Mouse (Mus musculus) hindbrain, embryonic 15.5 days (tissue): Measurements from ENCODE around the gene Tnfrsf13c. TPM values are rescaled to one million over a fixed set of nuclear protein-coding genes. Genes with fewer than 3 reads are reported as not detected.

Experiments used
- ATAC-seq: fragments of 200-750 bp; cut with Nextera tagmentation; 2 replicates; pipeline ENCODE4 v1.8.0; 2017; ENCODE audit warnings: low read depth, moderate number of reproducible peaks, moderate TSS enrichment; ENCODE audit not compliant: low FRiP score
- H3K27ac ChIP-seq: fragments of 300-500 bp; sonication (generic); replicated peaks from 2 replicates; pipeline ENCODE4 v1.5.1; 2015; ENCODE audit warnings: mild to moderate bottlenecking, inconsistent platforms
- H3K27me3 ChIP-seq: fragments of 300-500 bp; sonication (generic); 2 replicates; pipeline ENCODE4 v1.6.1; 2015; ENCODE audit warnings: control low read depth, inconsistent platforms
- H3K36me3 ChIP-seq: fragments of 300-500 bp; sonication (generic); 2 replicates; pipeline ENCODE4 v1.6.1; 2015; ENCODE audit warnings: control low read depth, inconsistent platforms
- H3K4me1 ChIP-seq: fragments of 300-500 bp; sonication (generic); replicated peaks from 2 replicates; pipeline ENCODE4 v1.6.1; 2015; ENCODE audit warnings: control low read depth, inconsistent platforms
- H3K4me2 ChIP-seq: fragments of 300-500 bp; sonication (generic); 2 replicates; pipeline ENCODE4 v1.6.1; 2015; ENCODE audit warnings: moderate library complexity, mild to moderate bottlenecking, inconsistent platforms
- H3K4me3 ChIP-seq: fragments of 300-500 bp; sonication (generic); 2 replicates; pipeline ENCODE4 v1.5.1; 2015; ENCODE audit warnings: mild to moderate bottlenecking, inconsistent platforms
- H3K9ac ChIP-seq: fragments of 300-500 bp; sonication (generic); 2 replicates; pipeline ENCODE4 v1.6.1; 2015; ENCODE audit warnings: inconsistent platforms
- H3K9me3 ChIP-seq: fragments of 300-500 bp; sonication (generic); 2 replicates; pipeline ENCODE4 v1.6.1; 2016; ENCODE audit warnings: control low read depth, inconsistent platforms
- WGBS: fragments of 180-500 bp; shearing (Covaris S2); methylation state at CpG from one replicate; pipeline ENCODE4 v1.1.7; 2015; 5-methylcytosine and 5-hydroxymethylcytosine counted together
- polyA plus RNA-seq: library from polyadenylated mRNA; unstranded; fragments of >200 nt; fragmentation: Nextera tagmentation; extraction: Ambion mirVana; gene quantifications from 2 replicates; pipeline ENCODE4 v1.2.1, GENCODE M21; 2015

The Tnfrsf13c gene
- polyA plus RNA-seq, 1 experiment from 2014 or later, result 0.69 TPM

- ATAC-seq, result peak; percentile 65
- peak overlapping the region; percentile 47 for H3K4me3 ChIP-seq
- H3K36me3 ChIP-seq, result no peaks in the 10 kb centered on the region
- WGBS, result under 1% methylated on average over 85 of the region's 112 CpGs
- H3K4me2 ChIP-seq, result peak overlapping the region; percentile 77
- H3K9me3 ChIP-seq, result no peaks in the 10 kb centered on the region
- peaks cover 40% of the 10 kb centered on the region for H3K4me1 ChIP-seq
- peak overlapping the region; percentile 39 for H3K9ac ChIP-seq
- no peak overlapping the region for H3K27ac ChIP-seq
- H3K27me3 ChIP-seq, result peaks cover 79% of the 10 kb centered on the region
These were observed 12.0 kb downstream of the Tnfrsf13c start for GRCm38 (mm10) chr15:82211911-82212751.

- H3K27me3 ChIP-seq, result peaks cover 83% of the 10 kb centered on the region
- no peak for ATAC-seq
- H3K4me3 ChIP-seq, result peak overlapping the region; percentile 47
- no peak overlapping the region for H3K27ac ChIP-seq
- no peaks in the 10 kb centered on the region for H3K9me3 ChIP-seq
- no peak overlapping the region for H3K9ac ChIP-seq
- WGBS, result 4% methylated on average over 11 of the region's 11 CpGs
- peaks cover 40% of the 10 kb centered on the region for H3K4me1 ChIP-seq
- peak overlapping the region; percentile 77 for H3K4me2 ChIP-seq
- H3K36me3 ChIP-seq, result no peaks in the 10 kb centered on the region
These were observed 12.9 kb downstream of the Tnfrsf13c start for GRCm38 (mm10) chr15:82211281-82211680.

GRCm38 (mm10) chr15:82210801-82211200 is 13.4 kb downstream of the Tnfrsf13c start:
- Histone ChIP-seq H3K4me1 (peaks cover 40% of the 10 kb centered on the region), H3K9ac (no peak overlapping the region), H3K4me3 (peak overlapping the region; percentile 47), H3K27ac (no peak overlapping the region), H3K27me3 (peaks cover 83% of the 10 kb centered on the region), H3K36me3 (0 out of 2 replicates have a peak, but pooled peaks cover 2% of the 10 kb centered on the region), H3K9me3 (no peaks in the 10 kb centered on the region), H3K4me2 (peak overlapping the region; percentile 77)
- ATAC-seq, result no peak
- 45% methylated on average over 1 of the region's 1 CpGs for WGBS

GRCm38 (mm10) chr15:82209295-82210050 is 14.7 kb downstream of the Tnfrsf13c start:
- Histone ChIP-seq H3K9ac (no peak overlapping the region), H3K27me3 (peaks cover 72% of the 10 kb centered on the region), H3K27ac (no peak overlapping the region), H3K4me2 (no peak overlapping the region), H3K36me3 (peaks cover 8% of the 10 kb centered on the region; the same call in 1 of the 2 replicates), H3K9me3 (no peaks in the 10 kb centered on the region), H3K4me3 (no peak overlapping the region), H3K4me1 (peaks cover 42% of the 10 kb centered on the region)
- WGBS, result 76% methylated on average over 13 of the region's 13 CpGs
- no peak for ATAC-seq

- H3K4me2 ChIP-seq, result no peak overlapping the region
- H3K27me3 ChIP-seq, result peaks cover 62% of the 10 kb centered on the region
- H3K27ac ChIP-seq, result no peak overlapping the region
- no peak for ATAC-seq
- H3K4me3 ChIP-seq, result no peak overlapping the region
- no peak overlapping the region for H3K9ac ChIP-seq
- 80% methylated on average over 8 of the region's 8 CpGs for WGBS
- H3K4me1 ChIP-seq, result peaks cover 42% of the 10 kb centered on the region
- no peaks in the 10 kb centered on the region for H3K9me3 ChIP-seq
- peaks cover 19% of the 10 kb centered on the region for H3K36me3 ChIP-seq
These were observed 15.9 kb downstream of the Tnfrsf13c start for GRCm38 (mm10) chr15:82208307-82208706.

- H3K9ac ChIP-seq, result no peak overlapping the region
- 17% methylated on average over 30 of the region's 30 CpGs for WGBS
- no peaks in the 10 kb centered on the region for H3K9me3 ChIP-seq
- H3K4me1 ChIP-seq, result peaks cover 40% of the 10 kb centered on the region
- peaks cover 57% of the 10 kb centered on the region for H3K27me3 ChIP-seq
- peak overlapping the region; percentile 8 for H3K4me2 ChIP-seq
- H3K36me3 ChIP-seq, result peaks cover 25% of the 10 kb centered on the region
- no peak overlapping the region for H3K4me3 ChIP-seq
- ATAC-seq, result no peak
- H3K27ac ChIP-seq, result no peak overlapping the region
These were observed 16.5 kb downstream of the Tnfrsf13c start for GRCm38 (mm10) chr15:82207504-82208219.

GRCm38 (mm10) chr15:82207105-82207459 is 17.1 kb downstream of the Tnfrsf13c start:
- Histone ChIP-seq H3K27ac (no peak overlapping the region), H3K27me3 (peaks cover 52% of the 10 kb centered on the region), H3K4me3 (no peak overlapping the region), H3K9me3 (no peaks in the 10 kb centered on the region), H3K4me1 (peaks cover 34% of the 10 kb centered on the region), H3K4me2 (peak overlapping the region; percentile 8), H3K36me3 (peaks cover 29% of the 10 kb centered on the region), H3K9ac (no peak overlapping the region)
- WGBS, result 12% methylated on average over 34 of the region's 34 CpGs
- no peak for ATAC-seq

- Histone ChIP-seq H3K4me2 (no peak overlapping the region; the same call in 1 of the 2 replicates), H3K4me1 (peaks cover 29% of the 10 kb centered on the region), H3K36me3 (peaks cover 34% of the 10 kb centered on the region), H3K27me3 (peaks cover 46% of the 10 kb centered on the region), H3K4me3 (no peak overlapping the region), H3K27ac (no peak overlapping the region), H3K9ac (no peak overlapping the region), H3K9me3 (no peaks in the 10 kb centered on the region)
- 41% methylated on average over 9 of the region's 9 CpGs for WGBS
- ATAC-seq, result peak; percentile 92
These were observed 17.6 kb downstream of the Tnfrsf13c start for GRCm38 (mm10) chr15:82206365-82207104.

DNA sequence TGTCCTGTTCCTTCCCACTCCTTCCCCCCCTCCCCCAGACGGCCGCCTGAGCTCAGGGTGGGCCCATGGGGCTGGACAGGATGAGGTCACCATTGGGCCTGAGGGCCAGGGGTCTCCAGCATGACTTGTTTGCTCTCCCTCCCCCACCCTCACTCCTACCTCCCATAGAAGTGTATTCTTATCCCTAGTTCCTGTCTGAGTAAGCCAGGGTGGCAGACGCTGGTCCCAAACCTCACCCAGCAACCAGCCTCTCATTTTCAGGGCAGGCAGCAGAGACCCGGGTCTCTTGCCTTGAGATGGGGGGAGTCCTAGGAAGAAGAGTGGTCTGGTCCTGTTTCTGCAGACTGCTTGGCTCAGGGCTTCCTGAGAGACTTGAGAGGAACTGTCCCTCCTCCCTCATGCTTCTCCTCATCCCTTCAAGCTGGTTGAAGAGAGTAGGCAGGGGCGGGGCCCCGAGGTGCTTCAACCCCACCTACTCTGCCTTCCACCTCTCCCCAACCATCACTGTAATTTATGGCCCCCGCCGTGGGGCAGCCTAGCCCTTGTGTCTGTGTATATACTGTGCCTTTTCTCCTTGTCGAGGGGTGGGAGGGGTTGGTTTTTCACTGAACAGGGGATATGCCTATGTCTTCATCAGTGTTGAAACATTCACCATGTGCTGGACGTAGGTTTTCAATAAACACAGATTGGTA is 19.3 kb downstream of the Tnfrsf13c start:
- H3K9ac ChIP-seq, result no peak overlapping the region
- H3K4me1 ChIP-seq, result peaks cover 25% of the 10 kb centered on the region
- ATAC-seq, result no peak
- no peak overlapping the region for H3K27ac ChIP-seq
- H3K4me3 ChIP-seq, result no peak overlapping the region
- peaks cover 29% of the 10 kb centered on the region for H3K27me3 ChIP-seq
- no peaks in the 10 kb centered on the region for H3K9me3 ChIP-seq
- WGBS, result 65% methylated on average over 10 of the region's 10 CpGs
- H3K36me3 ChIP-seq, result peaks cover 50% of the 10 kb centered on the region
- H3K4me2 ChIP-seq, result no peak overlapping the region

- no peak for ATAC-seq
- no peak overlapping the region for H3K9ac ChIP-seq
- 59% methylated on average over 20 of the region's 20 CpGs for whole genome bisulfite sequencing
- H3K27ac ChIP-seq, result no peak overlapping the region
- no peak overlapping the region for H3K4me3 ChIP-seq
- peaks cover 60% of the 10 kb centered on the region for H3K36me3 ChIP-seq
- peaks cover 21% of the 10 kb centered on the region for H3K27me3 ChIP-seq
- no peaks in the 10 kb centered on the region for H3K9me3 ChIP-seq
- no peak overlapping the region for H3K4me2 ChIP-seq
- peaks cover 25% of the 10 kb centered on the region for H3K4me1 ChIP-seq
These were observed 20.4 kb downstream of the Tnfrsf13c start for GRCm38 (mm10) chr15:82203611-82204351.
